Mouse (Mus musculus) forebrain, embryonic 16.5 days (tissue): ENCODE data around the gene Msantd3. TPM values are rescaled to one million over a fixed set of nuclear protein-coding genes. Genes with fewer than 3 reads are reported as not detected.

Source experiments
- ATAC-seq: fragments of 200-750 bp; cut with Nextera tagmentation; 2 replicates; pipeline ENCODE4 v1.8.0; 2017; ENCODE audit warnings: mild to moderate bottlenecking, moderate library complexity
- H3K27ac ChIP-seq: fragments of 300-500 bp; sonication (generic); 2 replicates; pipeline ENCODE4 v1.5.1; 2014; ENCODE audit warnings: low read length, control low read depth
- H3K27me3 ChIP-seq: fragments of 300-500 bp; sonication (generic); replicated peaks from 2 replicates; pipeline ENCODE4 v1.6.1; 2014; ENCODE audit warnings: low read length; ENCODE audit not compliant: control insufficient read depth, insufficient read depth
- H3K36me3 ChIP-seq: fragments of 300-500 bp; sonication (generic); 2 replicates; pipeline ENCODE4 v1.6.1; 2014; ENCODE audit not compliant: control insufficient read depth, insufficient read depth
- H3K4me1 ChIP-seq: fragments of 300-500 bp; sonication (generic); replicated peaks from 2 replicates; pipeline ENCODE4 v1.6.1; 2014; ENCODE audit warnings: low read length; ENCODE audit not compliant: control insufficient read depth, insufficient read depth
- H3K4me2 ChIP-seq: fragments of 300-500 bp; sonication (generic); 2 replicates; pipeline ENCODE4 v1.6.1; 2014; ENCODE audit warnings: mild to moderate bottlenecking, low read length, control low read depth
- H3K4me3 ChIP-seq: fragments of 300-500 bp; sonication (generic); replicated peaks from 2 replicates; pipeline ENCODE4 v1.5.1; 2014; ENCODE audit warnings: mild to moderate bottlenecking, low read length, control low read depth
- H3K9ac ChIP-seq: fragments of 300-500 bp; sonication (generic); replicated peaks from 2 replicates; pipeline ENCODE4 v1.6.1; 2014; ENCODE audit warnings: low read depth, low read length, control low read depth
- H3K9me3 ChIP-seq: fragments of 300-500 bp; sonication (generic); 2 replicates; pipeline ENCODE4 v1.6.1; 2016; ENCODE audit warnings: low read length; ENCODE audit not compliant: control insufficient read depth
- WGBS: fragments of 180-500 bp; shearing (Covaris S2); extraction: QIAGEN DNeasy Blood & Tissue Kit; methylation state at CpG from one replicate; pipeline ENCODE4 v1.1.7; 2014; 5-methylcytosine and 5-hydroxymethylcytosine counted together
- polyA plus RNA-seq: library from polyadenylated mRNA; unstranded; fragments of >200 nt; fragmentation: Nextera tagmentation; extraction: Ambion mirVana; gene quantifications from 2 replicates; pipeline ENCODE4 v1.2.1, GENCODE M21; 2015

Gene Msantd3
- polyA plus RNA-seq, 1 experiment from 2014 or later: 38.6 TPM

DNA sequence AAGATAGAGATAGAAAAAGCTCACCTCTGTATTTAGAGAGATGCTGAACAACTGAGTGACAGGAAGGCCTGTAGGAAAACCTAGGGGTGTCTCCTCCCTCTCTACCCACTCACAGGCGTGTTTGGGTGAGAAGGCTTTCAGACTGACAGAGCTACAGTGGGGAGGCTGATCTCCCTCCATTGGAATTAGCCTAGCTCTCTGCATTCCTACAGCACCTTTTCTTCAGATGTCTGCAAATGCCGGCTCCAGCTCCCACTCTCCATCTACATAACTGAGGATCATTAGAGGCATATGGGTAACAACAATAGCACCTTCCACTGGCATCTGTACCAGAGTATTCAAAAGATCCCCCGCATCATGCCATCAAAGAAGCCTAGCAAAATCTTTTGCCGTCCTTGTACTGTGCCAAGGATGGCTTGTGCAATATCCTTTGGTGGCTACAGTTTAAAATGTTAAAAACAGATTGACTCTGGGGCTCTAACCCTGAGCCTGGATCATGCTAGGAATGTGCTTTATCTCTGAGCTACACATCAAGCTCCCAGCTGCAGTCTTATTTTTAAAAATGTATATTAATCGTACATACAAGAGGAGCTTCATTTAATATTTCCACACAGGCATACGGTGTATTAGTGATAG lies 39.9 kb downstream of the Msantd3 start:
- Histone ChIP-seq H3K27ac (no peak overlapping the region), H3K36me3 (no peaks in the 10 kb centered on the region), H3K27me3 (no peaks in the 10 kb centered on the region), H3K9me3 (no peaks in the 10 kb centered on the region), H3K9ac (no peak overlapping the region), H3K4me3 (no peak overlapping the region), H3K4me2 (no peak overlapping the region), H3K4me1 (peaks cover 15% of the 10 kb centered on the region)
- ATAC-seq: no peak
- 48% methylated on average over 6 of the region's 6 CpGs for WGBS

- no peak overlapping the region for H3K4me3 ChIP-seq
- 2% methylated on average over 2 of the region's 2 CpGs for WGBS
- no peak overlapping the region for H3K9ac ChIP-seq
- H3K4me1 ChIP-seq: peaks cover 15% of the 10 kb centered on the region
- ATAC-seq: no peak; the same call in 1 of the 2 replicates
- H3K27me3 ChIP-seq: no peaks in the 10 kb centered on the region
- no peaks in the 10 kb centered on the region for H3K9me3 ChIP-seq
- no peak overlapping the region for H3K4me2 ChIP-seq
- H3K36me3 ChIP-seq: no peaks in the 10 kb centered on the region
- H3K27ac ChIP-seq: no peak overlapping the region
These were observed 41.5 kb downstream of the Msantd3 start for GRCm38 (mm10) chr4:48581201-48581600.

DNA sequence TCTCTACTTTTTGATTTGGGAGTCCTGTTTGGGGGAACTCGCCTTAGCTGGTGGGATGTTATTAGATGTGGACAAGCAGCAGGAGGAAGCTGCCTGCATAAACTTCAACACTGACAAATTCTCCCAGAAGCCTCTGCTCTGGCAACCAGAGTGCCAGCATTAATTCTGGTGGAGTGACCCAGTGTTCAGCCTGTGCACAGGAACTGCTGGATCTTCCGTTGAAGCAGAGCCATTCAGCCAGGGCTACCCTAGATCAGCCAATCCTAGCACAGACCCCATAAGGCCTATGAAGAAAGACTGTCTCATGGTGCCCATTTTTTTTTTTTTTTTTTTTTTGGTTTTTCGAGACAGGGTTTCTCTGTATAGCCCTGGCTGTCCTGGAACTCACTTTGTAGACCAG lies 42.3 kb downstream of the Msantd3 start:
- H3K36me3 ChIP-seq: no peaks in the 10 kb centered on the region
- H3K27ac ChIP-seq: no peak overlapping the region
- ATAC-seq: no peak
- no peaks in the 10 kb centered on the region for H3K9me3 ChIP-seq
- no peak overlapping the region for H3K4me2 ChIP-seq
- WGBS: 10% methylated on average over 2 of the region's 3 CpGs
- H3K4me3 ChIP-seq: no peak overlapping the region
- H3K27me3 ChIP-seq: no peaks in the 10 kb centered on the region
- no peak overlapping the region for H3K9ac ChIP-seq
- H3K4me1 ChIP-seq: peaks cover 20% of the 10 kb centered on the region

- WGBS: 52% methylated on average over 2 of the region's 2 CpGs
- no peak for ATAC-seq
These were observed 43.2 kb downstream of the Msantd3 start for GRCm38 (mm10) chr4:48582941-48583340.

DNA sequence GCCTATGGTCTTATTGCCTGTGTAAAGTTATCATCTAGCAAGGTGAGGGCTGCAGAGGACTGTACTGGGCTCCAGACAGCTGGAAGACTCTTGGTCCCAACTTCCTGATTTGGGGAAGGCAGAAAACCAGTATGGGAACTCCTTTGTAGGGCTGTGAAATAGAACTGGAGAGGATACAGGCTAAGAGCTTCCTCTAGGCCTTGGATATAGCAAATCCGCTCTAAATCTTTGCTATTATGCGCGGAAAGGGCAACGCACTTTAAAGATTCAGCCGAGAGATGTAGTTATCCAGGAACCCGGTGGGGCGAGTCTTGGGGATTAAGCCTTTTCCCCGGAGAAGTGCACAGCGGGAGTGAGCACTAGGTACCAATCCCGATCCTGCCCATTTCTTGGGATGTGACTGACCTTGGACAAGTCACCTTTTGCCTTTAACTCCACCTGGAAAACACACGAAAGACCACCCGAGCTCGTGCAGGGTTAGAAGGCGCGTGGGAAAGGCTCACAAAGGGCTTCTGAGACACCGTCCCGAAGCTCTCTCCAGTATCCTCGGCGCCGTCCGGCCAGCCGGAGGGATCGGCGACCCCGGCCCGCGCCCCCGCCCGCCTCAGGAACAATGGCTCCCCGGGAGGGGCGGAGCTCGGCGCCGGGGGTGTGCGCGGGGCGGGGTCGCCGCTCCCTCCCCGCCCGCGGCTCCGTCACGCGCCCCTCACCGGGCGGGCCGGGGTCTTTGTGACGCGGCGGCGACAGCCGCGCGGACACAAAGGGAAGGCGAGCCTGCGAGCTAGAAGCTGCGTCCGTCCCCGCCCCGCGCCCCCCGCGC lies 44.9 kb downstream of the Msantd3 start, which contains the start of gene Tmeff1:
Tmeff1 (plus strand) TSS at position 754 of the 820 bp plus-strand sequence.
- Histone ChIP-seq H3K36me3 (peaks cover 4% of the 10 kb centered on the region; the same call in 1 of the 2 replicates), H3K9ac (peak within 1 kb of the TSS; percentile 100), H3K4me1 (peaks cover 20% of the 10 kb centered on the region), H3K4me3 (peak within 1 kb of the TSS; percentile 98), H3K27me3 (no peaks in the 10 kb centered on the region), H3K9me3 (peaks cover 3% of the 10 kb centered on the region), H3K27ac (peak within 1 kb of the TSS; percentile 96), H3K4me2 (peak within 1 kb of the TSS; percentile 93)
- ATAC-seq: peak; percentile 83
- WGBS: 1% methylated on average over 53 of the region's 64 CpGs

More at GRCm38 (mm10) chr4:48582941-48583340, 43.2 kb downstream of the Msantd3 start:
- peaks cover 23% of the 10 kb centered on the region for H3K4me1 ChIP-seq
- H3K9ac ChIP-seq: no peak overlapping the region
- H3K36me3 ChIP-seq: peaks cover 4% of the 10 kb centered on the region; the same call in 1 of the 2 replicates
- no peak overlapping the region for H3K4me3 ChIP-seq
- H3K4me2 ChIP-seq: no peak overlapping the region
- peaks cover 3% of the 10 kb centered on the region for H3K9me3 ChIP-seq
- no peaks in the 10 kb centered on the region for H3K27me3 ChIP-seq
- H3K27ac ChIP-seq: no peak overlapping the region

GRCm38 (mm10) chr4:48585241-48586098 lies 45.7 kb downstream of the Msantd3 start:
- Histone ChIP-seq H3K9me3 (peaks cover 3% of the 10 kb centered on the region), H3K4me3 (peak overlapping the region; percentile 98), H3K27me3 (no peaks in the 10 kb centered on the region), H3K27ac (peak overlapping the region; percentile 96), H3K4me2 (peak overlapping the region; percentile 93), H3K36me3 (peaks cover 4% of the 10 kb centered on the region; the same call in 1 of the 2 replicates), H3K4me1 (peaks cover 20% of the 10 kb centered on the region), H3K9ac (peak overlapping the region; percentile 100)
- ATAC-seq: peak; percentile 66
- under 1% methylated on average over 85 of the region's 92 CpGs for WGBS

DNA sequence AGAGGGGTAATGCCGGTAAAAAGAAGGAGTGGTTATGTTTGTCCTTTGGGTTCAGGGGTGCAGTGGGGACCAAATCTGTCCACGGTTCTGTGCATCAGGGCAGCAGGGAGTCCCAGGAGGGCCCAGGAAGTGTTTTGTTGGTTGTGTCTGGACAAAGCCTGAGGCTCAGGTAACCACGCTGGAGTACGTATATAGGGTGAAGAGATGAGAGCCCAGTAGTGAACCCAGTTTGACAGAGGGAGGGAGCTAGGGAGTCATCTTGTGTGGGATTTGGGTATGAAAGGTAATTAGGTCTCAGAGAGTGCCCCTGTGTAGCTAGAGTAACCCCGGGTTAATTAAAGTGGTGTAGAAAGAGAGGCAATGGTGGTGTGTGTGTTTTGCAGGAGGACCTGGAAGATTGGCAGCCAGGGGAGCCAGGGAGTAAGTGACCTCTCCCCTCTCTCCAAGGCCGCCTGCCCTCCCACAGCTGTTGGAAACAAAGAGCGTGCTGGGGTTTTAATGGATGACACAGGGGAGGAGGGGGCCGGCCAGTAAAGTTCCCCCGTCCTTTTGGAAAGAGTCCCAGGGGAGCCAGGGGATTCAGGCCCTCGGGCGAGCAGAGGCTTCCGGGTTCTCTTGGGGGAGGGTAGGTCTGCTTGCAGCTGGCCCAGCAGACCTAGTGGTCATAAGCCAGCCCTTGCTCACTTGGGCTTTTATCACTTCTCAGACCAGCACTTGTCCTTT lies 46.5 kb downstream of the Msantd3 start:
- peak; percentile 18 for ATAC-seq
- WGBS: 2% methylated on average over 12 of the region's 12 CpGs
- Histone ChIP-seq H3K36me3 (peaks cover 4% of the 10 kb centered on the region; the same call in 1 of the 2 replicates), H3K9me3 (peaks cover 3% of the 10 kb centered on the region), H3K9ac (peak overlapping the region; percentile 100), H3K4me3 (peak overlapping the region; percentile 98), H3K4me2 (peak overlapping the region; percentile 93), H3K27me3 (no peaks in the 10 kb centered on the region), H3K4me1 (peaks cover 17% of the 10 kb centered on the region), H3K27ac (peak overlapping the region; percentile 96)

- Histone ChIP-seq H3K4me1 (peaks cover 16% of the 10 kb centered on the region), H3K9me3 (peaks cover 3% of the 10 kb centered on the region), H3K36me3 (peaks cover 4% of the 10 kb centered on the region; the same call in 1 of the 2 replicates), H3K27me3 (no peaks in the 10 kb centered on the region), H3K4me2 (no peak overlapping the region), H3K9ac (no peak overlapping the region), H3K27ac (no peak overlapping the region), H3K4me3 (no peak overlapping the region)
- WGBS: 90% methylated on average over 2 of the region's 2 CpGs
- ATAC-seq: no peak
These were observed 47.8 kb downstream of the Msantd3 start for GRCm38 (mm10) chr4:48587526-48587925.
